Mouse (Mus musculus) heart, postnatal 4 days (tissue): ENCODE measurements around the gene Hoxa2. TPM values are rescaled to one million over a fixed set of nuclear protein-coding genes. Genes with fewer than 3 reads are reported as not detected.

ENCODE experiments used
- DNase-seq: peaks from one replicate; pipeline ENCODE4 v3.0.0; 2021
- total RNA-seq, 2 experiments: library from RNA; stranded (reverse); gene quantifications; 2 replicates each; pipeline ENCODE4 v1.2.3; 2021

The Hoxa2 gene
- total RNA-seq, 2 experiments from 2014 or later = 0.60 to 0.68 TPM

GRCm38 (mm10) chr6:52163366-52164031, 1.1 kb downstream of the Hoxa2 start:
- no peak for DNase-seq

- DNase-seq = no peak
Observed at GRCm38 (mm10) chr6:52162611-52163365, 1.8 kb downstream of the Hoxa2 start.

- no peak for DNase-seq
Observed at GRCm38 (mm10) chr6:52162093-52162380, 2.6 kb downstream of the Hoxa2 start.

- DNase-seq = no peak
Observed at GRCm38 (mm10) chr6:52161336-52162092, 3.1 kb downstream of the Hoxa2 start.

GRCm38 (mm10) chr6:52160511-52161335, 3.9 kb downstream of the Hoxa2 start:
- DNase-seq = peak; percentile 31

- no peak for DNase-seq
Observed at GRCm38 (mm10) chr6:52159979-52160378, 4.7 kb downstream of the Hoxa2 start.

GRCm38 (mm10) chr6:52159164-52159761, 5.4 kb downstream of the Hoxa2 start:
- peak; percentile 29 for DNase-seq

- DNase-seq = peak; percentile 71
Observed at GRCm38 (mm10) chr6:52158276-52159051, 6.2 kb downstream of the Hoxa2 start, which contains the start of gene Hoxa1. TSS of gene Hoxa1 (minus strand) at chr6:52158317.

GRCm38 (mm10) chr6:52157466-52158275, 7.0 kb downstream of the Hoxa2 start:
- DNase-seq = no peak

- DNase-seq = no peak
Observed at GRCm38 (mm10) chr6:52156551-52157200, 8.0 kb downstream of the Hoxa2 start.

GRCm38 (mm10) chr6:52155471-52155870, 9.2 kb downstream of the Hoxa2 start:
- no peak for DNase-seq

GRCm38 (mm10) chr6:52154044-52154443, 10.6 kb downstream of the Hoxa2 start:
- DNase-seq = no peak

- no peak for DNase-seq
Observed at GRCm38 (mm10) chr6:52153270-52153669, 11.4 kb downstream of the Hoxa2 start.

GRCm38 (mm10) chr6:52152226-52153193, 12.1 kb downstream of the Hoxa2 start:
- DNase-seq = no peak

GRCm38 (mm10) chr6:52151571-52151970, 13.1 kb downstream of the Hoxa2 start:
- DNase-seq = no peak

- DNase-seq = no peak
Observed at GRCm38 (mm10) chr6:52150401-52150966, 14.1 kb downstream of the Hoxa2 start.

- DNase-seq = no peak
Observed at GRCm38 (mm10) chr6:52139115-52139514, 25.5 kb downstream of the Hoxa2 start.

- no peak for DNase-seq
Observed at GRCm38 (mm10) chr6:52138576-52138975, 26.1 kb downstream of the Hoxa2 start.
